ENCODE assay signal across 24 mouse cellular contexts in genomic region chr6:6869041-6869685, GRCm38 (mm10). TPM values are rescaled to one million over a fixed set of nuclear protein-coding genes. Genes with fewer than 3 reads are reported as not detected.
DNase-seq lines count a peak whose midpoint lies in the region; ATAC-seq lines count a peak whose summit lies in the region.
"Had no signal": no experiment of that assay in that cellular context is flagged by ENCODE, and none has a peak within 500 bp of the region (broad histone marks: within the 10 kb centered on the region; RNA-seq: fewer than 3 reads in every experiment).

No protein-coding gene starts in this region.

- H3K27me3 ChIP-seq in midbrain, embryonic 11.5 days (ENCODE audit: control insufficient read depth, insufficient read depth, low read length): peaks cover 95% of the 10 kb centered on the region
- H3K27me3 ChIP-seq in midbrain, embryonic 10.5 days (ENCODE audit: low read depth, poor library complexity, severe bottlenecking): peaks cover 100% of the 10 kb centered on the region
- H3K27me3 ChIP-seq in embryonic facial prominence, embryonic 10.5 days (replicated peaks; ENCODE audit: low read depth, poor library complexity, severe bottlenecking): peaks cover 100% of the 10 kb centered on the region
- peaks cover 54% of the 10 kb centered on the region for H3K27me3 ChIP-seq in forebrain, embryonic 14.5 days (replicated peaks; ENCODE audit: control insufficient read depth, insufficient read depth, low read length)

- ATAC-seq in midbrain, embryonic 11.5 days (ENCODE audit: low FRiP score): no peak
- peak; percentile 33 for ATAC-seq in forebrain, embryonic 14.5 days
- ATAC-seq in activated CD4-positive, CD25-positive, alpha-beta regulatory T cell, adult 4 months: no peak
- ATAC-seq: intestine, embryonic 16.5 days had no signal

- H3K9me3 ChIP-seq in midbrain, embryonic 11.5 days (ENCODE audit: control insufficient read depth, low read length): no peaks in the 10 kb centered on the region
- H3K9me3 ChIP-seq in midbrain, embryonic 10.5 days (replicated peaks): no peaks in the 10 kb centered on the region
- no peaks in the 10 kb centered on the region for H3K9me3 ChIP-seq in embryonic facial prominence, embryonic 10.5 days
- no peaks in the 10 kb centered on the region for H3K9me3 ChIP-seq in forebrain, embryonic 14.5 days (replicated peaks; ENCODE audit: control insufficient read depth, low read length)
- H3K9me3 ChIP-seq: embryonic facial prominence, embryonic 15.5 days; hindbrain, embryonic 15.5 days; limb, embryonic 13.5 days; liver, embryonic 13.5 days had no signal

- no peak overlapping the region for H3K4me3 ChIP-seq in midbrain, embryonic 11.5 days (ENCODE audit: low read depth, low read length)
- H3K4me3 ChIP-seq in midbrain, embryonic 10.5 days: no peak overlapping the region
- H3K4me3 ChIP-seq in embryonic facial prominence, embryonic 10.5 days: peak overlapping the region; percentile 74
- peak overlapping the region; percentile 25 for H3K4me3 ChIP-seq in forebrain, embryonic 14.5 days (ENCODE audit: low read depth, low read length)
- H3K4me3 ChIP-seq: embryonic facial prominence, embryonic 15.5 days; hindbrain, embryonic 15.5 days; limb, embryonic 13.5 days; liver, embryonic 13.5 days had no signal

- no peak overlapping the region for H3K4me2 ChIP-seq in midbrain, embryonic 11.5 days
- peak overlapping the region; percentile 26 for H3K4me2 ChIP-seq in forebrain, embryonic 14.5 days (ENCODE audit: low read length)
- H3K4me2 ChIP-seq: embryonic facial prominence, embryonic 15.5 days; hindbrain, embryonic 15.5 days; limb, embryonic 13.5 days; liver, embryonic 13.5 days; lung, embryonic 14.5 days had no signal

- no peak overlapping the region for H3K27ac ChIP-seq in midbrain, embryonic 11.5 days (ENCODE audit: low read depth, low read length)
- H3K27ac ChIP-seq in midbrain, embryonic 10.5 days (replicated peaks): no peak overlapping the region
- H3K27ac ChIP-seq in embryonic facial prominence, embryonic 10.5 days (replicated peaks): peak overlapping the region; percentile 96
- peak overlapping the region; percentile 92 for H3K27ac ChIP-seq in forebrain, embryonic 14.5 days (ENCODE audit: low read depth, low read length)
- H3K27ac ChIP-seq: embryonic facial prominence, embryonic 15.5 days; hindbrain, embryonic 15.5 days; limb, embryonic 13.5 days; liver, embryonic 13.5 days had no signal

- 2% methylated on average over 13 of the region's 13 CpGs for WGBS in midbrain, embryonic 11.5 days
- WGBS in midbrain, embryonic 10.5 days: 5% methylated on average over 13 of the region's 13 CpGs
- 15% methylated on average over 13 of the region's 13 CpGs for WGBS in embryonic facial prominence, embryonic 10.5 days
- 2% methylated on average over 13 of the region's 13 CpGs for WGBS in forebrain, embryonic 14.5 days

- DNase-seq in midbrain, embryonic 11.5 days (ENCODE audit: low spot score, missing footprints): peak; percentile 93
- no peak for DNase-seq in midbrain, embryonic 10.5 days (ENCODE audit: low spot score)
- peak; percentile 15 for DNase-seq in embryonic facial prominence, embryonic 10.5 days (ENCODE audit: low spot score)
- DNase-seq in forebrain, embryonic 14.5 days (ENCODE audit: low spot score): peak; percentile 86
- peak; percentile 25 for DNase-seq in retina, embryonic 14.5 days (ENCODE audit: low spot score)
- no peak for DNase-seq in kidney, adult 18-20 months
- DNase-seq in cerebellum, adult 11 months: no peak
- DNase-seq: B cell, adult 2 months; cerebellum, postnatal 14 days; heart, adult 18-20 months; heart, postnatal 36 days; liver, embryonic 13.5 days; lung, embryonic 14.5 days; lung, postnatal 4 days; right cerebral cortex, postnatal 4 days; thymus, postnatal 36 days had no signal

- no peaks in the 10 kb centered on the region for H3K4me1 ChIP-seq in midbrain, embryonic 11.5 days (ENCODE audit: control insufficient read depth, insufficient read depth, low read length)
- peaks cover 7% of the 10 kb centered on the region for H3K4me1 ChIP-seq in midbrain, embryonic 10.5 days
- H3K4me1 ChIP-seq in embryonic facial prominence, embryonic 10.5 days: peaks cover 19% of the 10 kb centered on the region
- H3K4me1 ChIP-seq in forebrain, embryonic 14.5 days (ENCODE audit: control insufficient read depth, insufficient read depth, low read length): no peaks in the 10 kb centered on the region
- H3K4me1 ChIP-seq: hindbrain, embryonic 15.5 days; liver, embryonic 13.5 days had no signal

- H3K36me3 ChIP-seq in midbrain, embryonic 11.5 days (ENCODE audit: control insufficient read depth, insufficient read depth, low read length): no peaks in the 10 kb centered on the region
- no peaks in the 10 kb centered on the region for H3K36me3 ChIP-seq in midbrain, embryonic 10.5 days
- H3K36me3 ChIP-seq in embryonic facial prominence, embryonic 10.5 days (replicated peaks): no peaks in the 10 kb centered on the region
- H3K36me3 ChIP-seq in forebrain, embryonic 14.5 days (ENCODE audit: control insufficient read depth, insufficient read depth, low read length): no peaks in the 10 kb centered on the region
- H3K36me3 ChIP-seq: embryonic facial prominence, embryonic 15.5 days; hindbrain, embryonic 15.5 days; limb, embryonic 13.5 days; liver, embryonic 13.5 days had no signal

- H3K9ac ChIP-seq in midbrain, embryonic 11.5 days (ENCODE audit: low read length): no peak overlapping the region
- H3K9ac ChIP-seq in forebrain, embryonic 14.5 days (ENCODE audit: low read length): peak overlapping the region; percentile 55
- H3K9ac ChIP-seq: embryonic facial prominence, embryonic 15.5 days; hindbrain, embryonic 15.5 days; limb, embryonic 13.5 days; liver, embryonic 13.5 days; lung, embryonic 14.5 days had no signal

RNA-seq across cellular contexts. Expression of gene Dlx6, which starts 6.0 kb away (rescaled TPM):
- 0.33 and 0.81 TPM in 2 replicates for polyA plus RNA-seq in midbrain, embryonic 11.5 days (2014; fragmentation: Nextera tagmentation; extraction: Ambion mirVana)
- 0.48 and 0.79 TPM in 2 replicates for polyA plus RNA-seq in midbrain, embryonic 10.5 days (2016; fragmentation: Nextera tagmentation; extraction: Ambion mirVana)
- polyA plus RNA-seq in embryonic facial prominence, embryonic 10.5 days (2016; fragmentation: Nextera tagmentation; extraction: Ambion mirVana): 4.9 and 5.9 TPM in 2 replicates
- polyA plus RNA-seq in forebrain, embryonic 14.5 days (2014; fragmentation: Nextera tagmentation; extraction: Ambion mirVana): 4.4 and 5.8 TPM in 2 replicates
- not detected for polyA plus RNA-seq in activated CD4-positive, CD25-positive, alpha-beta regulatory T cell, adult 4 months (2017; shearing (Covaris generic))
- polyA plus RNA-seq: heart, embryonic 14.5 days; intestine, embryonic 16.5 days; kidney, embryonic 16.5 days; large intestine, adult 2 months; liver, embryonic 13.5 days; lung, embryonic 14.5 days had no signal

RNA-seq across cellular contexts. Expression of gene Dlx5, which starts 12.7 kb away (rescaled TPM):
- 5.2 and 7.7 TPM in 2 replicates for polyA plus RNA-seq in midbrain, embryonic 11.5 days (2014; fragmentation: Nextera tagmentation; extraction: Ambion mirVana)
- 4.5 and 8.9 TPM in 2 replicates for polyA plus RNA-seq in midbrain, embryonic 10.5 days (2016; fragmentation: Nextera tagmentation; extraction: Ambion mirVana)
- 75.5 and 92.2 TPM in 2 replicates for polyA plus RNA-seq in embryonic facial prominence, embryonic 10.5 days (2016; fragmentation: Nextera tagmentation; extraction: Ambion mirVana)
- 55.7 and 77.2 TPM in 2 replicates for polyA plus RNA-seq in forebrain, embryonic 14.5 days (2014; fragmentation: Nextera tagmentation; extraction: Ambion mirVana)
- not detected for polyA plus RNA-seq in activated CD4-positive, CD25-positive, alpha-beta regulatory T cell, adult 4 months (2017; shearing (Covaris generic))
- polyA plus RNA-seq: liver, embryonic 13.5 days had no signal

Comparison
In these comparisons a context has a peak if more than half of its experiments do, and no peak if none do; other contexts are left out.
1. DNase-seq: peak in midbrain, embryonic 11.5 days (single experiment), embryonic facial prominence, embryonic 10.5 days (single experiment), forebrain, embryonic 14.5 days (single experiment) and retina, embryonic 14.5 days (single experiment); none in midbrain, embryonic 10.5 days (single experiment), kidney, adult 18-20 months (single experiment) and cerebellum, adult 11 months (single experiment).
2. H3K27ac ChIP-seq: peak in embryonic facial prominence, embryonic 10.5 days (single experiment) and forebrain, embryonic 14.5 days (single experiment); none in midbrain, embryonic 11.5 days (single experiment) and midbrain, embryonic 10.5 days (single experiment).
3. H3K4me3 ChIP-seq: peak in embryonic facial prominence, embryonic 10.5 days (single experiment) and forebrain, embryonic 14.5 days (single experiment); none in midbrain, embryonic 11.5 days (single experiment) and midbrain, embryonic 10.5 days (single experiment).